Mouse (Mus musculus) megakaryocyte, embryonic 14.5 days (primary cell): ENCODE results near the gene Ust.

Source experiments
- FLI1 ChIP-seq: IDR thresholded peaks from 2 replicates; pipeline ENCODE4 v1.6.1; 2012; ENCODE audit warnings: low read length, inconsistent platforms, mixed read lengths
- GATA1 ChIP-seq: IDR thresholded peaks from 3 replicates; pipeline ENCODE4 v1.6.1; 2012; ENCODE audit warnings: mixed read lengths, low read length, inconsistent platforms, borderline replicate concordance

GRCm38 (mm10) chr10:8479779-8480178 lies 38.8 kb downstream of the Ust start:
- TF ChIP-seq GATA1 (no peak), FLI1 (no peak)
